Mouse (Mus musculus) neural tube, embryonic 15.5 days (tissue): ENCODE measurements at regions not wholly inside any gene's neighbourhood (a gene's known extent, or its start where the extent isn't known, plus 50 kb on each side); places are given as distances from the start of the nearest gene placed in this dataset.

Experiments
- ATAC-seq: fragments of 200-750 bp; cut with Nextera tagmentation; 2 replicates; pipeline ENCODE4 v1.8.0; 2017; ENCODE audit warnings: mild to moderate bottlenecking, moderate TSS enrichment, moderate library complexity; ENCODE audit not compliant: low FRiP score
- H3K27ac ChIP-seq: fragments of 300-500 bp; sonication (generic); replicated peaks from 2 replicates; pipeline ENCODE4 v1.5.1; 2015; ENCODE audit warnings: mild to moderate bottlenecking, inconsistent platforms
- H3K27me3 ChIP-seq: fragments of 300-500 bp; sonication (generic); replicated peaks from 2 replicates; pipeline ENCODE4 v1.6.1; 2015; ENCODE audit warnings: inconsistent platforms
- H3K36me3 ChIP-seq: fragments of 300-500 bp; sonication (generic); 2 replicates; pipeline ENCODE4 v1.6.1; 2015; ENCODE audit warnings: inconsistent platforms
- H3K4me1 ChIP-seq: fragments of 300-500 bp; sonication (generic); 2 replicates; pipeline ENCODE4 v1.6.1; 2015; ENCODE audit warnings: inconsistent platforms
- H3K4me2 ChIP-seq: fragments of 300-500 bp; sonication (generic); 2 replicates; pipeline ENCODE4 v1.6.1; 2015; ENCODE audit warnings: inconsistent platforms, mild to moderate bottlenecking, moderate library complexity
- H3K4me3 ChIP-seq: fragments of 300-500 bp; sonication (generic); replicated peaks from 2 replicates; pipeline ENCODE4 v1.5.1; 2015; ENCODE audit warnings: mild to moderate bottlenecking, inconsistent platforms
- H3K9ac ChIP-seq: fragments of 300-500 bp; sonication (generic); replicated peaks from 2 replicates; pipeline ENCODE4 v1.6.1; 2015; ENCODE audit warnings: mild to moderate bottlenecking, inconsistent platforms
- H3K9me3 ChIP-seq: fragments of 300-500 bp; sonication (generic); replicated peaks from 2 replicates; pipeline ENCODE4 v1.6.1; 2016; ENCODE audit warnings: inconsistent platforms
- WGBS: fragments of 180-500 bp; shearing (Covaris S2); methylation state at CpG from one replicate; pipeline ENCODE4 v1.1.7; 2015; ENCODE audit warnings: mixed read lengths; 5-methylcytosine and 5-hydroxymethylcytosine counted together

DNA sequence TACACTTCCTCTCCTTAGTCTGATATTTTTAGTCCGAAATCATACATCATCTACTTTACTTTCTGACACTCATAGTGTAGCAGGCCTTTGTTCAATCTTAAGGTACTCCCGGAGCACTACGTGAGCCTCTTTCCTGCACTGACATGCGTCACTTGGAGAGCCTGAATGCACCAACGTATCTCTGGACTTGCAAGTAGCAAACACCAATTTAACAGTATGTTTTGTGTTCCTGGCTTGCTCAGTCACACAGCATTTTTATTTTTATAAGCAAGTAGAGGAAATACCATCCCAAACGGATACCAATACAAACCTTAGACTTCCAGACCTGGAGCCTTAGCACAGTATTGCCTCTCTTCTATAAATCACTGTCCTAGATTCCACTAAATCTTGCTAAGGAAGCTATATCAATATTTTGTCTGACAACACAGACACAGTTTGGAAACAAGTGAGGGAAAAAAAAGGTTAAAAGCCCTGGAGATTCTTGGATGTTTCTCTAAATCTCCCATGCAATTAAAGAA, 427.6 kb upstream of the Dph6 start:
- no peak for ATAC-seq
- Histone ChIP-seq H3K4me1 (no peaks in the 10 kb centered on the region), H3K4me3 (no peak overlapping the region), H3K27ac (no peak overlapping the region), H3K27me3 (no peaks in the 10 kb centered on the region), H3K36me3 (no peaks in the 10 kb centered on the region), H3K4me2 (no peak overlapping the region), H3K9me3 (no peaks in the 10 kb centered on the region), H3K9ac (no peak overlapping the region)
- WGBS, result 79% methylated on average over 6 of the region's 6 CpGs

GRCm38 (mm10) chr2:115088421-115089120, 433.8 kb upstream of the Dph6 start:
- Histone ChIP-seq H3K27me3 (no peaks in the 10 kb centered on the region), H3K9ac (no peak overlapping the region), H3K9me3 (no peaks in the 10 kb centered on the region), H3K36me3 (no peaks in the 10 kb centered on the region), H3K27ac (no peak overlapping the region), H3K4me1 (no peaks in the 10 kb centered on the region), H3K4me3 (no peak overlapping the region), H3K4me2 (no peak overlapping the region)
- ATAC-seq, result no peak
- 70% methylated on average over 4 of the region's 4 CpGs for WGBS

DNA sequence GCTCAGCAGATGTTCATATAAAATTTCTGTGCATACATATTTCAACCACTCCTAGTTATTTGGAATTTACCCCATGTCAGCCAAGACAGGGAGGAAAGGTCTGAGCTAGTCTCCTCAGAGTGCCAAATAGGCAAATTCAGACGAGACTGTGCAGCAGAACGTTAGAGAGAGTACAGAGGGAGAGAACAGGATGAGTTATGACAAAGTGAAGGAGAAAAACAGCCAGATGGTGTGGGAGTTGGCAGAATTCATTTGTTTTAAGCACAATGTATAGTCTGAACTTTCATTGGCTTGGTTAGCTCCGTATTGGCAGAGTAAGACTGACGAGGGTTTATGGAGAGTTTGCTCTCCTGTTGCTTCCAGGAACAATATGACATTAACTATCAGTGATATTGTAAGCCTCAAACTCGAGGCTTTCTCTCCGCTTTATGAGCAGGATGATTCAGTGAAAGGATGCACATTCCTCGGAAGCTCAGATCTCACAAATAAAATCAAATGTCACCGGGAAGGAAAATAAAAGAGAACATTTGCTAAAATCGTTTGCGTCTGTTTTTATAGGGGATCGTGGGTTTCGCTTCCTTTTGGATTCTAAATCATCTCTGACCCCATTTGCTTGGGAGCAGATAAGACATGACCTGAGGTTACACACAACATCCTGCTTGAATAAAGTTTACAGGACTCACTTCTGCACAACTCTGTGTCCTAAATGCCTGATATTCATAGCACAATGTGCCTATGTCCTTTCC, 435.8 kb upstream of the Dph6 start:
- no peaks in the 10 kb centered on the region for H3K27me3 ChIP-seq
- H3K9ac ChIP-seq, result no peak overlapping the region
- no peak overlapping the region for H3K4me2 ChIP-seq
- 52% methylated on average over 12 of the region's 12 CpGs for WGBS
- H3K36me3 ChIP-seq, result no peaks in the 10 kb centered on the region
- no peaks in the 10 kb centered on the region for H3K9me3 ChIP-seq
- no peak for ATAC-seq
- no peaks in the 10 kb centered on the region for H3K4me1 ChIP-seq
- H3K4me3 ChIP-seq, result no peak overlapping the region
- H3K27ac ChIP-seq, result no peak overlapping the region

GRCm38 (mm10) chr2:115095351-115095750, 440.6 kb upstream of the Dph6 start:
- no peaks in the 10 kb centered on the region for H3K36me3 ChIP-seq
- H3K9me3 ChIP-seq, result no peaks in the 10 kb centered on the region
- H3K4me3 ChIP-seq, result no peak overlapping the region
- no peak overlapping the region for H3K9ac ChIP-seq
- H3K4me1 ChIP-seq, result no peaks in the 10 kb centered on the region
- H3K27me3 ChIP-seq, result no peaks in the 10 kb centered on the region
- no peak overlapping the region for H3K27ac ChIP-seq
- ATAC-seq, result no peak
- no peak overlapping the region for H3K4me2 ChIP-seq
- 74% methylated on average over 12 of the region's 12 CpGs for WGBS

DNA sequence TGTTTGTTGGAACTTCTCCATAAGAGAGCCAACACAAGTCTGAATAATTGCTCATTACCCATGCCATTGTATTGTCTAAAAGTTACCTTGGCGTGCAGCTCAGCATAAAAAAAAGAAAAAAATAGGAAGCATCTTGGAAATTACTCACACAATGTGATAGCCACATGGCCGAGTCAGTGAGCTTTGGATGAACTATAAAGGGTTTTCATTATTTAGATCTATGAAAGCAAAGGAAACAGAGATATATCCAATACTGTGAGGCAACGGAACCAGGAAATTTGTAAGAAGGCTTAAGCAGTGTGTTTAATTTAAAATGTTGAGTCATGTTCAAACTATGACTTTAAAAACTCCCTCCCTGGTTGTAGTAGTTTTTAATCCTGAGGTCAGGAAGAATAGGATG, 446.7 kb upstream of the Dph6 start:
- H3K36me3 ChIP-seq, result no peaks in the 10 kb centered on the region
- no peaks in the 10 kb centered on the region for H3K4me1 ChIP-seq
- no peak overlapping the region for H3K27ac ChIP-seq
- H3K4me2 ChIP-seq, result no peak overlapping the region
- H3K27me3 ChIP-seq, result no peaks in the 10 kb centered on the region
- no peak for ATAC-seq
- WGBS, result 85% methylated on average over 3 of the region's 3 CpGs
- no peaks in the 10 kb centered on the region for H3K9me3 ChIP-seq
- H3K4me3 ChIP-seq, result no peak overlapping the region
- H3K9ac ChIP-seq, result no peak overlapping the region

GRCm38 (mm10) chr2:115119429-115120205, 461.9 kb upstream of the BC052040 start:
- 70% methylated on average over 9 of the region's 9 CpGs for WGBS
- H3K27ac ChIP-seq, result no peak overlapping the region
- no peak overlapping the region for H3K4me3 ChIP-seq
- no peaks in the 10 kb centered on the region for H3K9me3 ChIP-seq
- no peak overlapping the region for H3K4me2 ChIP-seq
- H3K4me1 ChIP-seq, result no peaks in the 10 kb centered on the region
- no peaks in the 10 kb centered on the region for H3K27me3 ChIP-seq
- no peak for ATAC-seq
- no peak overlapping the region for H3K9ac ChIP-seq
- no peaks in the 10 kb centered on the region for H3K36me3 ChIP-seq

GRCm38 (mm10) chr2:115120206-115120503, 461.4 kb upstream of the BC052040 start:
- no peaks in the 10 kb centered on the region for H3K4me1 ChIP-seq
- no peak overlapping the region for H3K27ac ChIP-seq
- no peak overlapping the region for H3K9ac ChIP-seq
- WGBS, result 40% methylated on average over 3 of the region's 3 CpGs
- H3K36me3 ChIP-seq, result no peaks in the 10 kb centered on the region
- H3K4me3 ChIP-seq, result no peak overlapping the region
- H3K9me3 ChIP-seq, result no peaks in the 10 kb centered on the region
- no peak for ATAC-seq
- H3K4me2 ChIP-seq, result no peak overlapping the region
- H3K27me3 ChIP-seq, result no peaks in the 10 kb centered on the region

- 29% methylated on average over 6 of the region's 6 CpGs for WGBS
- no peak overlapping the region for H3K4me2 ChIP-seq
- ATAC-seq, result peak; percentile 91
Observed at GRCm38 (mm10) chr2:115126625-115127369, 454.7 kb upstream of the BC052040 start.

GRCm38 (mm10) chr2:115131746-115132145, 449.8 kb upstream of the BC052040 start:
- no peak overlapping the region for H3K4me3 ChIP-seq
- H3K9ac ChIP-seq, result no peak overlapping the region
- ATAC-seq, result no peak
- H3K27me3 ChIP-seq, result 0 out of 2 replicates have a peak, but pooled peaks cover 3% of the 10 kb centered on the region
- H3K4me2 ChIP-seq, result no peak overlapping the region
- no peaks in the 10 kb centered on the region for H3K36me3 ChIP-seq
- WGBS, result 21% methylated on average over 2 of the region's 2 CpGs
- no peaks in the 10 kb centered on the region for H3K9me3 ChIP-seq
- no peak overlapping the region for H3K27ac ChIP-seq
- H3K4me1 ChIP-seq, result 0 out of 2 replicates have a peak, but pooled peaks cover under 1% of the 10 kb centered on the region

More at GRCm38 (mm10) chr2:115126625-115127369, 454.7 kb upstream of the BC052040 start:
- Histone ChIP-seq H3K9me3 (no peaks in the 10 kb centered on the region), H3K27ac (no peak overlapping the region), H3K4me3 (no peak overlapping the region), H3K27me3 (0 out of 2 replicates have a peak, but pooled peaks cover under 1% of the 10 kb centered on the region), H3K36me3 (no peaks in the 10 kb centered on the region), H3K4me1 (0 out of 2 replicates have a peak, but pooled peaks cover 4% of the 10 kb centered on the region), H3K9ac (no peak overlapping the region)

DNA sequence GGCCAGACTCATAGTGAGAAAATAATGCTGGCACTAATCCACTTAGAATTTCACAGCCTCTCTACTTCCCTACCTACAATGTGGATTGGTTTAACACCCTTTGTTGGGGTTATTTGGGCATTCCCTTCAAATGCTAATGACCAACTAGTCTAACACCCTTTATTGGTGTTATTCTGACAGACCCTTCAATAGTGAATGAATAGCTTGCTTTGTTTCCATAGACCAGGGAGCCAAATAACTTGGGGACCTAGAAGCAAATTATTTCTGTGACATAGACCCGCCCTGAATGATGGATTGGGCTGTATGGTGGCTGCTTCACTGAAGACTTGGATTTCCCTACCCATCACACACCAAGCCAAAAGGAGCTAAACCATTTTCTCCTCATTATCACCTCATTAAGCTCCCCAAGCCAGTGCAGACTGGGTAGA, 449.3 kb upstream of the BC052040 start:
- Histone ChIP-seq H3K4me3 (no peak overlapping the region), H3K9ac (no peak overlapping the region), H3K27me3 (0 out of 2 replicates have a peak, but pooled peaks cover 3% of the 10 kb centered on the region), H3K36me3 (no peaks in the 10 kb centered on the region), H3K4me2 (no peak overlapping the region), H3K9me3 (no peaks in the 10 kb centered on the region), H3K27ac (no peak overlapping the region), H3K4me1 (no peaks in the 10 kb centered on the region)
- no peak; the same call in 1 of the 2 replicates for ATAC-seq
- WGBS, result 9% methylated on average over 1 of the region's 1 CpGs

- Histone ChIP-seq H3K4me1 (no peaks in the 10 kb centered on the region), H3K9ac (no peak overlapping the region), H3K36me3 (no peaks in the 10 kb centered on the region)
Observed at GRCm38 (mm10) chr2:115141416-115141815, 440.1 kb upstream of the BC052040 start.

More at GRCm38 (mm10) chr2:115141416-115141815, 440.1 kb upstream of the BC052040 start:
- no peak for ATAC-seq
- H3K4me2 ChIP-seq, result no peak overlapping the region
- H3K4me3 ChIP-seq, result no peak overlapping the region
- no peaks in the 10 kb centered on the region for H3K27me3 ChIP-seq
- no peak overlapping the region for H3K27ac ChIP-seq
- H3K9me3 ChIP-seq, result no peaks in the 10 kb centered on the region
